In the genomic region with DNA sequence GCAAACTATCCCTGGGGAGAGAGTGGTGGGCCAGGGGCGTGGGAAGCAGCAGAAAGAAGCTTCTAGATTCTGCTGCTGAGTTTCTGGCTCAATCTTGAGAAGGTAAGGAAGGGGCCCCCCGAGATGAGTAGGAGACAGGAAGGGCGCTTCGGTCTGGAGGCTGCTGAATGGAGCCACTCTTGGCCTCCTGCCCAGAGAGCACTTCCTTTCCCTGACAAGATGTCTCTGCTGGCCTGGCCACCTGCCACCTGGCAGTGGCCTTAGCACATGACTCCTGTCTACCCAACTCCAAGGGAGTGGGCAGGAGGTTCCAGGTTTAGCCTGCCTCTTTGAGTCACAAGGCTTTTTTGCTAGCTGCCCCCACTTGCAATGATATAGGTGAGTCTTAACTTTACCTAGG, we compare ENCODE assay signal across 9 mouse cellular contexts. TPM values are rescaled to one million over a fixed set of nuclear protein-coding genes. Genes with fewer than 3 reads are reported as not detected.
A peak's percentile ranks its signal among the peaks of the same experiment; 100 is the strongest.
DNase-seq lines count a peak whose midpoint lies in the region; ATAC-seq and TF ChIP-seq lines count a peak whose summit lies in the region.
"Had no signal": no experiment of that assay in that cellular context is flagged by ENCODE, and none has a peak within 500 bp of the region (broad histone marks: within the 10 kb centered on the region; RNA-seq: fewer than 3 reads in every experiment).

No protein-coding gene starts in this region.

- no peaks in the 10 kb centered on the region for H3K9me3 ChIP-seq in forebrain, embryonic 16.5 days (ENCODE audit: control insufficient read depth, low read length)
- no peaks in the 10 kb centered on the region for H3K9me3 ChIP-seq in heart, embryonic 16.5 days (replicated peaks; ENCODE audit: control insufficient read depth, low read length)
- no peaks in the 10 kb centered on the region for H3K9me3 ChIP-seq in liver, postnatal 0 days (ENCODE audit: low read length)
- H3K9me3 ChIP-seq: neural tube, embryonic 12.5 days had no signal

- H3K9ac ChIP-seq in forebrain, embryonic 16.5 days (replicated peaks; ENCODE audit: low read depth, low read length), result no peak overlapping the region
- peak overlapping the region; percentile 22 for H3K9ac ChIP-seq in heart, embryonic 16.5 days (ENCODE audit: low read length)
- no peak overlapping the region for H3K9ac ChIP-seq in liver, postnatal 0 days (replicated peaks)
- H3K9ac ChIP-seq: neural tube, embryonic 12.5 days had no signal

- H3K4me2 ChIP-seq in forebrain, embryonic 16.5 days (ENCODE audit: low read length), result no peak overlapping the region
- H3K4me2 ChIP-seq in heart, embryonic 16.5 days (ENCODE audit: low read depth, low read length), result peak overlapping the region; percentile 44
- H3K4me2 ChIP-seq in liver, postnatal 0 days (ENCODE audit: low read depth, low read length), result 0 out of 2 replicates have a peak overlapping the region, but pooled peaks have one; percentile 18
- H3K4me2 ChIP-seq: neural tube, embryonic 12.5 days had no signal

- no peak for TF ChIP-seq POLR2A in thymus, adult 2 months (IDR thresholded peaks at IDR 0.05; ENCODE audit: control insufficient read depth, extremely low read depth, insufficient read depth, low read length, poor library complexity)

- DNase-seq in 416B (ENCODE audit: low read depth) (peak; percentile 96), adipocyte (ENCODE audit: low spot score) (peak; percentile 85)
- peak; percentile 82 for DNase-seq in layer of hippocampus, adult 11-12 months (ENCODE audit: low spot score)
- peak; percentile 68 for DNase-seq in liver, postnatal 0 days
- DNase-seq in right cerebral cortex, adult 2 months (ENCODE audit: low spot score in 2 of 2), result peak; percentile 71 to 84
- DNase-seq in thymus, adult 2 months, result no peak

- TF ChIP-seq EP300 in liver, postnatal 0 days (IDR thresholded peaks at IDR 0.05; ENCODE audit: low read depth), result 0 out of 2 replicates have a peak, but pooled peaks have one; percentile 9

- H3K4me1 ChIP-seq in forebrain, embryonic 16.5 days (replicated peaks; ENCODE audit: control insufficient read depth, insufficient read depth, low read length), result peaks cover 7% of the 10 kb centered on the region
- peaks cover 61% of the 10 kb centered on the region for H3K4me1 ChIP-seq in heart, embryonic 16.5 days (ENCODE audit: control insufficient read depth, insufficient read depth, low read length)
- peaks cover 22% of the 10 kb centered on the region for H3K4me1 ChIP-seq in liver, postnatal 0 days (ENCODE audit: insufficient read depth)
- peaks cover 10% of the 10 kb centered on the region for H3K4me1 ChIP-seq in thymus, adult 2 months (replicated peaks; ENCODE audit: control insufficient read depth, insufficient read depth, low read length)

- TF ChIP-seq CTCF in liver, postnatal 0 days (IDR thresholded peaks at IDR 0.05; ENCODE audit: low read depth), result no peak
- no peak for TF ChIP-seq CTCF in thymus, adult 2 months (IDR thresholded peaks at IDR 0.05; ENCODE audit: borderline replicate concordance, control insufficient read depth, extremely low read depth, insufficient read depth, low read length, poor library complexity)

- H3K4me3 ChIP-seq in forebrain, embryonic 16.5 days (replicated peaks; ENCODE audit: low read length), result no peak overlapping the region
- H3K4me3 ChIP-seq in heart, embryonic 16.5 days (ENCODE audit: low read length), result no peak overlapping the region
- H3K4me3 ChIP-seq in liver, postnatal 0 days (ENCODE audit: low read depth, low read length), result no peak overlapping the region
- H3K4me3 ChIP-seq in thymus, adult 2 months (ENCODE audit: control insufficient read depth, insufficient read depth, low read length), result no peak overlapping the region
- H3K4me3 ChIP-seq: neural tube, embryonic 12.5 days had no signal

- WGBS in forebrain, embryonic 16.5 days, result 43% methylated on average over 4 of the region's 4 CpGs
- WGBS in heart, embryonic 16.5 days, result 8% methylated on average over 4 of the region's 4 CpGs
- 18% methylated on average over 4 of the region's 4 CpGs for WGBS in liver, postnatal 0 days (ENCODE audit: insufficient replicate concordance)
- WGBS in thymus, adult 2 months, result 7% methylated on average over 4 of the region's 4 CpGs

- no peaks in the 10 kb centered on the region for H3K27me3 ChIP-seq in forebrain, embryonic 16.5 days (replicated peaks; ENCODE audit: control insufficient read depth, insufficient read depth, low read length)
- no peaks in the 10 kb centered on the region for H3K27me3 ChIP-seq in heart, embryonic 16.5 days (ENCODE audit: control insufficient read depth, insufficient read depth, low read length)
- no peaks in the 10 kb centered on the region for H3K27me3 ChIP-seq in liver, postnatal 0 days (ENCODE audit: insufficient read depth, low read length)
- H3K27me3 ChIP-seq in thymus, adult 2 months (ENCODE audit: control insufficient read depth, insufficient read depth, low read length), result no peaks in the 10 kb centered on the region
- H3K27me3 ChIP-seq: neural tube, embryonic 12.5 days had no signal

- peak; percentile 61 for ATAC-seq in forebrain, embryonic 16.5 days
- peak; percentile 87 for ATAC-seq in heart, embryonic 16.5 days (replicated peaks; ENCODE audit: extremely low read depth, insufficient read depth, low FRiP score)
- peak; percentile 64; the same call in 1 of the 2 replicates for ATAC-seq in liver, postnatal 0 days

- no peak overlapping the region for H3K27ac ChIP-seq in forebrain, embryonic 16.5 days (ENCODE audit: low read length)
- H3K27ac ChIP-seq in heart, embryonic 16.5 days (ENCODE audit: low read length), result peak overlapping the region; percentile 76
- no peak overlapping the region for H3K27ac ChIP-seq in liver, postnatal 0 days (ENCODE audit: low read depth)
- no peak overlapping the region for H3K27ac ChIP-seq in thymus, adult 2 months (ENCODE audit: control insufficient read depth, insufficient read depth, low read length)
- H3K27ac ChIP-seq: neural tube, embryonic 12.5 days had no signal

- H3K36me3 ChIP-seq in forebrain, embryonic 16.5 days (ENCODE audit: control insufficient read depth, insufficient read depth), result no peaks in the 10 kb centered on the region; the same call in 1 of the 2 replicates
- H3K36me3 ChIP-seq in heart, embryonic 16.5 days (ENCODE audit: control insufficient read depth, insufficient read depth), result no peaks in the 10 kb centered on the region
- H3K36me3 ChIP-seq in liver, postnatal 0 days (replicated peaks; ENCODE audit: insufficient read depth, low read length), result no peaks in the 10 kb centered on the region
- no peaks in the 10 kb centered on the region for H3K36me3 ChIP-seq in thymus, adult 2 months (ENCODE audit: control insufficient read depth, insufficient read depth, low read length)
- H3K36me3 ChIP-seq: neural tube, embryonic 12.5 days had no signal

RNA-seq across cellular contexts. Expression of a gene that starts 35.1 kb away (rescaled TPM):
- 14.7 and 18.1 TPM in 2 replicates for polyA plus RNA-seq in forebrain, embryonic 16.5 days (2015; fragmentation: Nextera tagmentation; extraction: Ambion mirVana)
- 9.3 and 9.8 TPM in 2 replicates for polyA plus RNA-seq in heart, embryonic 16.5 days (2015; fragmentation: Nextera tagmentation; extraction: Ambion mirVana)
- polyA plus RNA-seq in liver, postnatal 0 days (2015; fragmentation: Nextera tagmentation; extraction: Ambion mirVana), result 2.8 and 2.9 TPM in 2 replicates
- polyA plus RNA-seq in thymus, adult 2 months (2012; rRNA removed), result 0.66 and 0.96 TPM in 2 replicates

RNA-seq across cellular contexts. Expression of a gene that starts 39.6 kb away (rescaled TPM):
- polyA plus RNA-seq in forebrain, embryonic 16.5 days (2015; fragmentation: Nextera tagmentation; extraction: Ambion mirVana), result not detected in 2 replicates
- polyA plus RNA-seq in heart, embryonic 16.5 days (2015; fragmentation: Nextera tagmentation; extraction: Ambion mirVana), result not detected in 2 replicates
- 0.13 TPM in 1 of 2 replicates, not detected in the other for polyA plus RNA-seq in liver, postnatal 0 days (2015; fragmentation: Nextera tagmentation; extraction: Ambion mirVana)
- polyA plus RNA-seq in thymus, adult 2 months (2012; rRNA removed), result not detected in 2 replicates
- polyA plus RNA-seq: neural tube, embryonic 12.5 days had no signal
